Mouse (Mus musculus) stomach, postnatal 0 days (tissue): ENCODE measurements around the gene Mgrn1. TPM values are rescaled to one million over a fixed set of nuclear protein-coding genes. Genes with fewer than 3 reads are reported as not detected.

ENCODE experiments used
- ATAC-seq: fragments of 200-750 bp; cut with Nextera tagmentation; 2 replicates; pipeline ENCODE4 v1.8.0; 2017; ENCODE audit not compliant: low FRiP score, low TSS enrichment
- DNase-seq: peaks from one replicate; pipeline ENCODE4 v3.0.0-alpha.2; 2016; ENCODE audit warnings: low spot score
- H3K27ac ChIP-seq: fragments of 300-500 bp; sonication (generic); replicated peaks from 2 replicates; pipeline ENCODE4 v1.5.1; 2014; ENCODE audit warnings: mild to moderate bottlenecking, control low read depth
- H3K27me3 ChIP-seq: fragments of 300-500 bp; sonication (generic); 2 replicates; pipeline ENCODE4 v1.6.1; 2014; ENCODE audit warnings: low read length; ENCODE audit not compliant: control insufficient read depth, insufficient read depth
- H3K36me3 ChIP-seq: fragments of 300-500 bp; sonication (generic); 2 replicates; pipeline ENCODE4 v1.6.1; 2014; ENCODE audit warnings: low read length, mixed read lengths; ENCODE audit not compliant: control insufficient read depth, insufficient read depth
- H3K4me1 ChIP-seq: fragments of 300-500 bp; sonication (generic); replicated peaks from 2 replicates; pipeline ENCODE4 v1.6.1; 2014; ENCODE audit warnings: antibody characterized with exemption; ENCODE audit not compliant: control insufficient read depth, insufficient read depth
- H3K4me2 ChIP-seq: fragments of 300-500 bp; sonication (generic); replicated peaks from 2 replicates; pipeline ENCODE4 v1.6.1; 2014; ENCODE audit warnings: low read depth, mild to moderate bottlenecking, control low read depth, moderate library complexity
- H3K4me3 ChIP-seq: fragments of 300-500 bp; sonication (generic); 2 replicates; pipeline ENCODE4 v1.5.1; 2014; ENCODE audit warnings: low read depth, low read length, control low read depth
- H3K9ac ChIP-seq: fragments of 300-500 bp; sonication (generic); 2 replicates; pipeline ENCODE4 v1.6.1; 2014; ENCODE audit warnings: mild to moderate bottlenecking, low read length, control low read depth, mixed read lengths
- H3K9me3 ChIP-seq: fragments of 300-500 bp; sonication (generic); 2 replicates; pipeline ENCODE4 v1.6.1; 2016; ENCODE audit warnings: low read length; ENCODE audit not compliant: control insufficient read depth
- CTCF ChIP-seq: IDR thresholded peaks from 2 replicates; pipeline ENCODE4 v1.5.1; 2016; ENCODE audit warnings: antibody characterized with exemption, low read depth, mild to moderate bottlenecking, moderate library complexity
- EP300 ChIP-seq: optimal IDR thresholded peaks from 2 replicates; pipeline ENCODE3; 2016; ENCODE audit warnings: antibody characterized with exemption
- WGBS: fragments of 180-500 bp; shearing (Covaris S2); extraction: QIAGEN DNeasy Blood & Tissue Kit; methylation state at CpG from one replicate; pipeline ENCODE4 v1.1.7; 2014; 5-methylcytosine and 5-hydroxymethylcytosine counted together
- polyA plus RNA-seq: library from polyadenylated mRNA; unstranded; fragments of >200 nt; fragmentation: Nextera tagmentation; extraction: Ambion mirVana; gene quantifications from 2 replicates; pipeline ENCODE4 v1.2.1, GENCODE M21; 2015

Gene Mgrn1
- polyA plus RNA-seq, 1 experiment from 2014 or later: 43.0 TPM

DNA sequence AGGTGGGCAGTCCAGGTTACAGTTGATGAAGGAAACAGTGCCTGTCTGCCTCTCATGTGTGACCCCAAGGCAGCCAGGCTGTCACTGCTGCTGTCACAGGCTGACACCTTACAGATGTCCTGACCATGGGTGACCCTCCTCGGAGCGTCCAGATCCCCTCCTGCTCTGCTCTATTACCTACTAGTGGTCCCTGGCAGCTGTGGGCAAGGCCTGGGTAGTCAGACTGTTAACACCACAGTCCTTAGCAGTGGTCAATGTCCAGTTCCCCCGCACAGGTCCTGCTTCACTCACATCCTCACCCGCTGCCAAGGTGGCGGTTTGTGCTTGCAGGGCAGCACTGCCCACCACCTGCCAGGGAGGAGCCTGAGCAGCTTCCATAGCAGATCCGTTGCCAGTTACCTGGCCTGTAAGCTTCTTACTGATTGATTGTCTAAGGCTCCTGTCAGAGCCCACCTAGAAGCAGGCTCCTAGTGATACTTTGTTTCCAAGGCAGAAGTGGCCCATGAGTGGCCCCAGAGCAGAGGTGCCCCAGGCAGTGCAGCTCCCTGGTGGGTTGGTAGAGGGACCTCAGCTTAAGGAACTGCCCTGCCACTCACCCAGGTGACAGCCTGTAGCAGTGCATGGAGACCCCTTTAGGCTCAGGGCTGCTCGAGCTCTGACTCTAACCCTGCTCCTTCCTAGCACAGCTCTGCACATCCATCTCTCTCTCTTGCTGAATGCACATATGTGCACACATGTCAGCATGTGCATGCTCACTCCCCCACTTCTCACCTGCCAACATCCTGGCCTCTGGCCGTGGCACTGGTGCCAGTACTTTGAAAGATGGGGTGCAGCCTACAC, 51.5 kb downstream of the Mgrn1 start:
- no peak for DNase-seq
- Histone ChIP-seq H3K27ac (no peak overlapping the region), H3K4me2 (no peak overlapping the region), H3K9me3 (no peaks in the 10 kb centered on the region), H3K4me3 (no peak overlapping the region), H3K27me3 (no peaks in the 10 kb centered on the region), H3K9ac (no peak overlapping the region), H3K36me3 (peaks cover 31% of the 10 kb centered on the region), H3K4me1 (peaks cover 8% of the 10 kb centered on the region; the same call in 1 of the 2 replicates)
- 86% methylated on average over 8 of the region's 8 CpGs for WGBS
- TF ChIP-seq EP300 (no peak), CTCF (no peak)
- ATAC-seq: no peak

DNA sequence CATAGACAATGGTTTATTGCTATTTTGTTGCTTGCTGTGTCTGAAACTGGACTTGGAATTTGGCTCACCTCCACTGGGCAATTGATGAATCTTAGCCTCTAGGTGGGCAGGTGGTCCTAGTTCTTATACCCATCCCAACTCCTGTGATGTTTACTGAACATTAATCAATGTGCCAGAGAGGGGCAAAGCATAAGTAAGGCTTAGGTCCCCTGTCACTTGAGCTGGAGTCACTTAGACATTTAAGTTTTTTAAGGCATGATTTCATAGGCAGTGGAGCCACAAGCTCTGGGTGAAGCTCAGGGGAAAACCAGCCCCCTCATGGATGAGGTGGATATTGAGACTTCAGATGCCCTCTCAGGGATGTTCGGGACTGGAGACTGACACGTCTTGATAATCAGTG, 52.4 kb downstream of the Mgrn1 start, which contains the start of gene Nudt16l1:
Gene Nudt16l1, plus strand, starts transcription at position 301 of the 400 bp plus-strand sequence.
- no peaks in the 10 kb centered on the region for H3K9me3 ChIP-seq
- peak within 1 kb of the TSS; percentile 88 for H3K27ac ChIP-seq
- peak within 1 kb of the TSS; percentile 94 for H3K4me2 ChIP-seq
- ATAC-seq: no peak
- H3K36me3 ChIP-seq: peaks cover 35% of the 10 kb centered on the region
- 0% methylated on average over 2 of the region's 2 CpGs for WGBS
- H3K27me3 ChIP-seq: no peaks in the 10 kb centered on the region
- H3K4me3 ChIP-seq: peak within 1 kb of the TSS; percentile 94
- H3K4me1 ChIP-seq: peaks cover 8% of the 10 kb centered on the region; the same call in 1 of the 2 replicates
- no peak for DNase-seq
- H3K9ac ChIP-seq: peak within 1 kb of the TSS; percentile 94
- TF ChIP-seq EP300 (no peak), CTCF (no peak)

DNA sequence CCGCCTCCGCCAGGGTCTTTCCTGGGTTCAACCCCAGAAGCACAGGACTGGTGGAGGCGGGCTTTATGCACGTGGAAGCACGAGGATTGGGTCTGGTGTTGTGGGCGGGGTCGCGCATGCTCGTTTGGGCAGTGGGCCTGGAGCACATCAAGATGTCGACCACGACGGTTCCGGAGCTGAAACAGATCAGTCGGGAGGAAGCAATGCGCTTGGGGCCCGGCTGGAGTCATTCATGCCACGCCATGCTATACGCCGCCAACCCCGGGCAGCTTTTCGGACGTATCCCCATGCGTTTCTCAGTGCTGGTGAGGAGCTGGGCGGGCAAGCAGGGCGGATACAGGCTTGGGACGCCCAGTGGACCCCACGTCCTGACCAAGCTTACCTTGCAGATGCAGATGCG, 52.9 kb downstream of the Mgrn1 start:
- H3K9me3 ChIP-seq: no peaks in the 10 kb centered on the region
- peaks cover 8% of the 10 kb centered on the region; the same call in 1 of the 2 replicates for H3K4me1 ChIP-seq
- H3K4me2 ChIP-seq: peak overlapping the region; percentile 94
- DNase-seq: peak; percentile 96
- WGBS: under 1% methylated on average over 28 of the region's 28 CpGs
- peak; percentile 92 for ATAC-seq
- peak overlapping the region; percentile 88 for H3K27ac ChIP-seq
- H3K27me3 ChIP-seq: no peaks in the 10 kb centered on the region
- peak overlapping the region; percentile 94 for H3K4me3 ChIP-seq
- H3K9ac ChIP-seq: peak overlapping the region; percentile 94
- TF ChIP-seq CTCF (no peak; the same call in 1 of the 2 replicates), EP300 (no peak)
- H3K36me3 ChIP-seq: peaks cover 36% of the 10 kb centered on the region

DNA sequence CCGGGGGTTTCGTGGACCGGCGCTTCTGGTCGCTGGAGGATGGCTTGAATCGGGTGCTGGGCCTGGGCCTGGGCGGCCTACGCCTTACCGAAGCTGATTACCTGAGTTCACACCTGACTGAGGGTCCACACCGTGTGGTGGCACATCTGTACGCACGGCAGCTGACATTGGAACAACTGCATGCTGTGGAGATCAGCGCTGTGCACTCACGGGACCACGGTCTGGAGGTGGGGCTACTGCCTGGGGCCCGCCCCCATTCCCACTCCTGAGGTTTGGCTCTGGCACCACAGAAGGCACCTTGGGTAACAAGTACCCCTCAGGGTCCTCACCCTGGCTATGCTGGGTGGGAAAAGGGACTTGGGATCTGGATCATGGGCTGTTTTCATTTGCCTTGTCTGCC, 53.4 kb downstream of the Mgrn1 start:
- H3K9me3 ChIP-seq: no peaks in the 10 kb centered on the region
- 1% methylated on average over 16 of the region's 16 CpGs for WGBS
- H3K4me1 ChIP-seq: peaks cover 8% of the 10 kb centered on the region; the same call in 1 of the 2 replicates
- H3K9ac ChIP-seq: peak overlapping the region; percentile 94
- TF ChIP-seq EP300: no peak
- no peak for TF ChIP-seq CTCF
- ATAC-seq (peak; percentile 62), DNase-seq (peak; percentile 64)
- H3K27ac ChIP-seq: peak overlapping the region; percentile 88
- no peaks in the 10 kb centered on the region for H3K27me3 ChIP-seq
- peak overlapping the region; percentile 94 for H3K4me3 ChIP-seq
- H3K36me3 ChIP-seq: peaks cover 35% of the 10 kb centered on the region
- peak overlapping the region; percentile 94 for H3K4me2 ChIP-seq

DNA sequence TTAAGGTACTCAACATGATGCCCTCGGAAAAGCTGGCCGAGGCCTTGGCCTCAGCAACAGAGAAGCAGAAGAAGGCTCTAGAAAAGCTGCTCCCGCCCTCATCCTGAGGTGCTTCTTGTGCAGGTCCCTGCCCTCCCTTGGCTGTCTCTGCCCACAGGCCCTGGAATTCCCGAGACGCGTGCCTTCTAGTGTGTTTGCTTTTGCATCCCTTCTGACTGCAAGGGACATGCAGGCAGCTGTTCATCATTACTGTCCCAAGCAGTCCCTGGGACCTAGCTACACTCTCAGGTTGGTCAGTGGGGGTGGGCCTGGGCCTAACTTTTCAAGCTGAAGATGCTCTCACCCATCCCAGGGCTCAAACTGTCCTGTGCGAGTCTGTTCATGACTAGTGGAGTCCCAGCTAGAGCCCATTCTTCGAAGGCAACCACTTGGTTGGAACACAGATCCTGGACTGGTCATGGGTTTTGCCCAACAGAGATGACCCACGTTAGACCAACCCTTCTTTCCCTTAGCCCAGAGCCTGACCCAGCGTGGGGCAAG, 54.3 kb downstream of the Mgrn1 start:
- Histone ChIP-seq H3K9ac (peak overlapping the region; percentile 94; the same call in 1 of the 2 replicates), H3K4me2 (no peak overlapping the region), H3K9me3 (no peaks in the 10 kb centered on the region), H3K27ac (no peak overlapping the region), H3K4me3 (no peak overlapping the region), H3K4me1 (peaks cover 8% of the 10 kb centered on the region; the same call in 1 of the 2 replicates), H3K27me3 (no peaks in the 10 kb centered on the region), H3K36me3 (peaks cover 29% of the 10 kb centered on the region)
- ATAC-seq: no peak
- WGBS: 83% methylated on average over 10 of the region's 10 CpGs
- no peak for DNase-seq
- TF ChIP-seq CTCF (no peak), EP300 (no peak)

DNA sequence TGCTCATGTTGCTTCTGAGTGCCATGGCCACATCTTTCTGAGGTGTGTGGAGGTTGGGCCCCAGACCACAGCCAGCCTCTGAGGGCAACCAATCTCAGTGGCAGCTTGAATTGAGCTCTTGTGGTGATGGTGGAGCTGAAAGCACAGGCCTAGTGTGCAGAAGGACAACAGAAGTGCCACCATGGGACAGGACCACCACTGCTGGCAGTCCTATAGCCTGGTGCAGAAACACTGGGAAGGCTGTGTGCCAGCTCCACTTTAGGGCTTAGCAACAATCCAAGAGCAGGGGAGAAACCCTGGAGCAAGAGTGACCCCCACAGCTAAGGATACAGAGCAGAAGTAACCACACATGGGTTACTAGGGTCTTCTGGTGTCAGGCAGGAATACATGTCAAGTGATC, 55.0 kb downstream of the Mgrn1 start:
- Histone ChIP-seq H3K36me3 (peaks cover 27% of the 10 kb centered on the region), H3K4me3 (no peak overlapping the region), H3K9ac (no peak overlapping the region), H3K27ac (no peak overlapping the region), H3K9me3 (no peaks in the 10 kb centered on the region), H3K4me1 (peaks cover 8% of the 10 kb centered on the region; the same call in 1 of the 2 replicates), H3K27me3 (no peaks in the 10 kb centered on the region), H3K4me2 (no peak overlapping the region)
- no peak for ATAC-seq
- no peak for DNase-seq
- TF ChIP-seq CTCF (no peak), EP300 (no peak)
